Mouse (Mus musculus) testis, postnatal 14 days (tissue): ENCODE data around the gene Shtn1.

ENCODE experiments used
- DNase-seq: peaks from one replicate; pipeline ENCODE4 v3.0.0; 2021; ENCODE audit warnings: low spot score

The Shtn1 gene

GRCm38 (mm10) chr19:58970826-58971225 is 105.1 kb downstream of the Shtn1 start:
- no peak for DNase-seq

DNA sequence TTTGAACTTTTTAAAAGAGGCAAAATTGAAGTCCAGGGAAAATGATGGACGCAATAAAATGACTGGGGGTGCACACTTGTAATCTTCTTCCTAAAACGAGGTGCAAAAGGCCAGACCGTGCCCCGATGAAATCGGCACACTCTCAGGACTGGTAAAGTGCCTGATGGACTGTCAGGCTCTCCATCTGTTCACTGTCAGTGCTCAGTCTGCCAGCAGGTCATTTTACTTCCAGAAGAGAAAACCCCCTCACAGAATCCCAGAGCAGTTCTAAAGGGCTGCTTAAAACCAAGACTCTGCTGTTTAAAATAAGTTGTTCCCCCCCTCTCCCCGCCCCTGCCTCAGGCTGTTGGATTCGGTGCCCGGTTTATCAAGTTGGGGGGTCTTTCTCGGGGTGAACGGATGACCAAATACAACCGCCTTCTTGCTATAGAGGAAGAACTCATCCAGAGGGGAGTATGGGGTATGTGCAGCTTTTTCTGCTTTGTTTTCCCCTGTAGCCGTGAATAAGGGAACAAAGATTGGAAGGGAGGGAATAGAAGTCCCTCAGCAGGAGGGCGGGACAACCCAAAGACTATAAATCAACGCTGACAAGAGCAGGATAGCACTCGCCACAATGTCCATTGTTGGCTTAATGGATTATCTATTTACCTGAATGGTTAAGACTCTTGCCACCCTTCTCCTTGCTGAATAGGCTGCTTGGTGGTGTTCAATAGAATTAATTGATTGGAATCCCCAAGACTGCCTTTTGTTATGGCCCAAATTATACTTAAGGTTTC is 107.0 kb downstream of the Shtn1 start:
- DNase-seq, result no peak

- DNase-seq, result no peak
Measured at GRCm38 (mm10) chr19:58963011-58963410, 112.9 kb downstream of the Shtn1 start.

DNA sequence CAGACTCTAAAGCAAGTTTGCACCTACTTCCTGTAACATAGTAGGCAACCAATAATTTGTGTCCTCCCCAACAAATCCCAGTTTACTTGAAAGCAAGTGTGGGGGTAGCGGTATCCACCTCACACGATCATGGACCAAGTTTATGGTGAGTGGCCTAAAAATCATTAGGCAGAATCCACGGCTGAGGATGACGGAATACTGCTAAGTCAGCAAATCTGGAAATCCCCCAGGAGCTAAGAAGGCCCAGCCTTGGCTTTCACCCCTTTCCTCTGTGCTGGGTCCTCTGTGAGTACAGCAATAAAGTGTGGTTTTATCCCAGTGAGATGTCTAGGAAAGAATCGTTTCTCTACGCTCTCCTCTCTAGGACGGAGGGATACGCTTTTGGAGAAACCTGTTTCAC is 121.1 kb downstream of the Shtn1 start:
- no peak for DNase-seq

- DNase-seq, result no peak
Measured at GRCm38 (mm10) chr19:58952236-58952635, 123.7 kb downstream of the Shtn1 start.

- DNase-seq, result no peak
Measured at GRCm38 (mm10) chr19:58951521-58951920, 124.4 kb downstream of the Shtn1 start.

GRCm38 (mm10) chr19:58945959-58946358 is 129.9 kb downstream of the Shtn1 start:
- no peak for DNase-seq

DNA sequence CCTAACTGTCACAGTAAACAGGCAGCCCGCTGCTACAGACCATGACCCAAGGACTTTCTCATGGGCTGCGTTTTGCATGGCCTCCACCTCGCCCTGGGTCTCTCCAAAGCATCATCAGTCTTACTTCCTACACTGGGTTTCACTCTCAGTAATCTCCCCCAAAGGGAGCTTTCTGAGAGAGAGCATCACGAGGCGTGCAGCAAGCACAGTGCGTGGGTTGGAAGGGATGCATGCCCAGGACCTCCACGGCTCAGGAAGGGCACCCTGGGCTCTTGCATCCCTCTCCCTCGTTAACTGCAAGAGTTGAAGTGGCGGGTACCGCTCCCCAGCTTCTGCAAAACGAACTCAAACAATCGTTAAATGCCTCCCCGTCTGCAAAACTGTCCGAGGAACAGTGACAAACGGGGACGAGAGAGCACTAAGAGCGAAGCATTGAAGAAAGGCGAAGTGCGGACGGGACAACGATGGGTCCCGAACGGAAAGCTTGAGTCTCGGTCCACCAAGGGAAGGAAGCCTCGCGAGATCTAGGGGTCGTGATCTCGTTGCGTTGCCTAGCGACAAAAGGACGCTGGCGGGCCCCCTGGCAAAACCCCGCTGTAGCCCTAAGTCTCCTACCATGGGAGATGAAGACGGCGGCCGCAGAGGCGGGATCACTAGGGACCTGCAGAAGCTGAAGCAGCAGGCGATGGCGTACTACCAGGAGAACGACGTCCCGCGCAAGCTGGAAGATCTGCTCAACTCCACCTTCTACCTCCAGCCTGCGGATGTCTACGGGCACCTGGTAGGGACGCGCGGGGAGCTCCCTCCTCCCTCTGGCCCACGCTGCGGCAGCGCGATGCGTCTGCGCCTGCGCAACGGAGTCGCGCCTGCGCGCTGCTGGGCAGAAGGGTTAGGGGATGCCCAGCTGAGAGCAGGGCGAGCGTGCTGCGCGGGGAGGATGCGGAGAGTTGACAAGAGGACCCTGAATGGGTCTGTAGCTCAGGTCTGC is 132.8 kb downstream of the Shtn1 start, which contains the start of the genes Eno4 and Hspa12a:
Gene Eno4 (plus strand): TSS at position 585 of the 988 bp plus-strand sequence.
Gene Hspa12a (minus strand): TSS at position 814 of the 988 bp plus-strand sequence.
- DNase-seq, result peak; percentile 94

GRCm38 (mm10) chr19:58933062-58933461 is 142.8 kb downstream of the Shtn1 start:
- no peak for DNase-seq

DNA sequence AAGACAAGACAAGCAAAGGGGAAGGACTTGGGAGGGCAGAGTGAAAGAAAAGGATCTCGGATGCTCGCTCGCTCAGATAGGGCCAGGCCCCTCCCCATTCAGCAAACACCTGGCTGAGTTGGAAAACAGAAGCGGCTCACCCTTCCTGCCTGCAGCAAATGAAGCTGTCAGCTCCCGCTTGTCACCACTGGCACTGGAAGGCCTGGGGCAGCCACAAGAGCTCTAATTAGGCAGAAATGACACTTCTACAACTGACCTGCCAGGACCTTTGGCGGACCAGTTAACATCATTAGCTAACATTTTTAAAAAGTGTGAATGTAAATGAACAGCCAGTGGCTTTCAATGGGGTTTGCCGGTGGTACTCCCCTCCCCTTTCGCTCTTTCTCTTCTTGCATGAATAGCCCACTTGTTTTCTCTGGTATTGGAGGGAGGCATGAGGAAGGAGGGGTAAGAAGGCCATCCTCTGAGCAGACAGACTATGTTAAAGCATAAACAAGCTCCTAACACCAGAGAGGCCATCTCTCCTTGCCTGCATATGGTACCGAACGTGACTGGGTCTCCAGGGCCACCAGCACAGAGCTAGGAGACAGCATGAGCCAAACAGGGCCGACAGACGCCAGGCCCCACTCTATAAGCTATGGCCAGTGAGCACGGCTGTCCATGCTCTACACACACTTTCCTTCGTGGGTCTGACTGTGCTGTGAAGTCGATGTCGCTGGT is 144.7 kb downstream of the Shtn1 start:
- no peak for DNase-seq
